Mouse (Mus musculus) natural killer cell, adult 2 months (primary cell): Measurements from ENCODE around the gene Smc1b.
A peak's percentile ranks its signal among the peaks of the same experiment; 100 is the strongest.

Source experiments
- DNase-seq, 2 experiments: peaks; one replicate each; pipeline ENCODE4 v3.0.0; 2022; ENCODE audit warnings: low spot score in 2 of 2

Smc1b gene

DNA sequence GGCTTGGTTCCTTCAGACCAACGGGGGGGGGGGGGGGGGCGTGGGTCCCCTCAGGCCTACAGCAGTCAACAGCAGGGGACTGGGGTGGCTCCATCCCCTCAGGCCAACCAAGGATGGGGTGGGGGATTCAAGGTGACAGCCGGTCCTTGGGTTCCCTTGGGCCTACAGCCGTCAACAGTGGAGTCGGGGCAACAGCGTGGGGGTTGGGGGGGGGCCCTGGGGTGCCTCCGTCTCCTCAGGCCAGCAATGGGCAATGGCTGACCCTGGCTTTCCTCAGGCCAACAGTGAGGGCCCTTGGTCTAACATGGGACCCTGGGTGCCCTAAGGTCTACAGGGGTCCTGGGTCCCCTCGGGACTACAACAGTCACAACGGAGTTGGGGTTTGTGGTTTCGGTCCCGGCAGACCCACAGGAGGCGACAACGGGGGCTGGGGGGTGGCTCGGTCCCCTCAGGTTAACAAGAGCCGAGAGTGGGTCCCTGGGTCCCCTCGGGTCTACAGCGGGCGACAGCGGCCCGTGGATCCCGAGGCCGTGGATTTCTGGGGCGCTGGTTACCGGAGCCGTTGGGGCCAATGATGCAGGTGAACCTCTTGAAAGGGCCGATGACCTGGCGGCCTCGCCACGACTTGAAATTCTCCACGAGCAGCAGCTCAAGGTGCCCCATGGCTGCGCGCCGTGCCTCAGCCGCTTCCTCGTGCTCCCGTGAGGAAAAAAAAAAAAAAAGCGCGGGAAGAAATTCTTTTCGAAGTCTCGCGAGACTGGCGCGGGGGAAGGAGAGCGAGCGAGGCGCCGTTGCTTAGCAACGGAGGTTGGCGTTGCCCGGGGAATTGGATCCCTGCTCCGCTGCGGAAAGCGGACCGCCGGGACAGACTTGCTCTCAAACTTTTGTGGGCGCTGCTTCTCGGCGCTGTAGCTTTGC lies at the start of gene Smc1b, which contains the start of gene Ribc2:
Gene Smc1b (minus strand): TSS at position 690 of the 918 bp plus-strand sequence.
Gene Ribc2 (plus strand): TSS at position 804 of the 918 bp plus-strand sequence.
- no peak for DNase-seq

GRCm38 (mm10) chr15:85180368-85180767 lies 48.6 kb upstream of the Smc1b start:
- DNase-seq = no peak

DNA sequence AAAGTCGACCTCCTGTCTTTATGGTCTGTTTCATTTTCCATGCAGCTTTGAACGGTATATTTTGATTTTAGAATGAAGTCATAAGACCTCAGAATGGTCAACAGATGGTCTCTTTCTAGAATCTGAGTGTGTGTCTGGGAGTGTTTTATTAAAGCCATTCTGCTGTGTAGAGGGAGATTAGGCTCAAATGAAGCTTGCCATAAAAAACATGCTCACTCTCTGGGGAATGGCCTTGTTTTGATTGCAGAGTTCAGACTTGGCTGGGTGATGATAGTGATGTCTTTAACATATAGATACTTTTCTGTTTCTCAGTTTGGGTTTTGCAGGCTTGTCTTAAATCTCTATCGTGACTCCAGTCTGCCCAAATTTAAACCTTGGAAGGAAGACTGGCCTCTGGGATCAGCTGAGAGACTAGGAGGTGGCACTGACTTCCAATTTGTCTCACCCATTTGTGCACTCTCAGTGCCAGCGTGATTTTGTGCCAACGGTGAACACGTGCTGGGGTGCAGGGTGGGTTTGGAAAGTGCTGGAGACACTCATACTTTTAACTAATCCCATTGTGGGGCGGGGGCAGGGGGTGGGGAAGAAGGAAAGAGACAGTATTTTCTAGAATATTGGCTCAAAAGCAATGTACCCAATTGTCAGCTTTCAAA lies 47.9 kb upstream of the Smc1b start:
- DNase-seq = no peak

GRCm38 (mm10) chr15:85178172-85178571 lies 46.4 kb upstream of the Smc1b start:
- DNase-seq = no peak

- DNase-seq = peak in 1 of 2 experiments; percentile 15
Observed at GRCm38 (mm10) chr15:85177576-85177975, 45.8 kb upstream of the Smc1b start.

- DNase-seq = no peak
Observed at GRCm38 (mm10) chr15:85174060-85174459, 42.3 kb upstream of the Smc1b start.

DNA sequence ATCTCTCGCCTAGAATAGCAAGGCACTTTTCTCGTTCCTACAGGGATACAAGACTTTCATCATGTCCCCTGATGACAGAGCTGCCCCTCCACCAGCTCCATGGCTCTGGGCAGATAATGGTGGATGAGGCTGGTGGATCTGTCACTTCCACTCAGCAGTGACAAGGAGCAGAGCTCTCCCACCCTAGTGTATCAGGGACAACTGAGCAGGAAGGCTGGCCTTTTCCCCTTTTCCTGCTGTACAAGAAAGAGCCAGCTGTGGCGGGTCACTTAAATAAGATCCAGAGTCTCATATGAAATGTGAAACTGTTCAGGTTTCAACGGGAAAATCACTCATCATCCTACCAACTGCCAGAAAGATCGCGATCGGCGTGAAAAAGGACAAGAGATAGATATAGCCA lies 41.7 kb upstream of the Smc1b start:
- no peak for DNase-seq

- no peak for DNase-seq
Observed at GRCm38 (mm10) chr15:85172054-85172453, 40.3 kb upstream of the Smc1b start.

- no peak for DNase-seq
Observed at GRCm38 (mm10) chr15:85167086-85167679, 35.4 kb upstream of the Smc1b start.

GRCm38 (mm10) chr15:85166433-85166933 lies 34.7 kb upstream of the Smc1b start:
- no peak for DNase-seq

- no peak for DNase-seq
Observed at GRCm38 (mm10) chr15:85162693-85163663, 31.2 kb upstream of the Smc1b start.

- DNase-seq = no peak
Observed at GRCm38 (mm10) chr15:85161416-85161815, 29.7 kb upstream of the Smc1b start.

DNA sequence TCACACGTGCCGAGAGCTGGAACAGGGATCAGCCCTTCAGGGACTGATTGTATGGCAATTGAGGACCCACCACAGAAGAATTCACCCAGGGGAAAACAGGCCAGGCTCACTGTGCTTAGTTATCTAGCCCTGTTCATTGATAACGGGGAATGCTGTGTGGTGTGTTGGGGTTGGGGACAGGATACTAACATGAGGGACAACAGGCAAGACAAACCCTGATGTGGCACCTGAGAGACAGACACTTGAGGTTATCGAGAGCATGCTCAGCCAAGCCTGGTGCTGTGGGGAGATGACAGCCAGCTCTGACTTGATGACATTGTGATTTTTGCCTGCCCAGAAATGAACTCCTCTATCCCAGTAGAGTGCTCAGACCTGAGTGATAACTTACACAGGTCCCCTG lies 24.4 kb upstream of the Smc1b start:
- no peak for DNase-seq

GRCm38 (mm10) chr15:85154091-85154490 lies 22.3 kb upstream of the Smc1b start:
- no peak for DNase-seq

DNA sequence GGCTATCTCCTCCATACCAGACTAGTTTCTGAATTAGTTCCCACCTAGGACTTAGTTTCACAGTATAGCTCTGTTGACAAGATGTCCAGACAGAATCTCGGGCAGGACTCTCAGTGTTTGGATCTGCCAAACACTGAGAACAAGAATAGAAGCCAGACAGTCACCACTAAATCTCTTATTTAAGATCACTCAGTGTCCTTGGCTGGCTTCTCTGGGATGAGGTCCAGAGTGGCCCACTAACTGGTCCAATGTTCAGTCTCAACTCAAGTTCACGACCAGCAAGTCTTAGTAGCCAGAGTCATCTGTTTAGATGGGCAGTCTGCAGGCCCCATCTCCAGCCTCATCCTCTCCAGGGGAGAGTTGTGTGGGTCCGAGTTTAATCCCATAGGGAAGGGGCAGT lies 20.8 kb upstream of the Smc1b start:
- no peak for DNase-seq

- DNase-seq = peak in 1 of 2 experiments; percentile 12
Observed at GRCm38 (mm10) chr15:85151433-85151918, 19.7 kb upstream of the Smc1b start.

GRCm38 (mm10) chr15:85144249-85144648 lies 12.5 kb upstream of the Smc1b start:
- no peak for DNase-seq

- no peak for DNase-seq
Observed at GRCm38 (mm10) chr15:85143747-85144146, 12.0 kb upstream of the Smc1b start.

- no peak for DNase-seq
Observed at GRCm38 (mm10) chr15:85143161-85143560, 11.4 kb upstream of the Smc1b start.

- no peak for DNase-seq
Observed at GRCm38 (mm10) chr15:85142441-85142840, 10.7 kb upstream of the Smc1b start.

- DNase-seq = no peak
Observed at GRCm38 (mm10) chr15:85141290-85141689, 9.5 kb upstream of the Smc1b start.
